Mouse (Mus musculus) Patski (cell line): Measurements from ENCODE around the gene Usp38. TPM values are rescaled to one million over a fixed set of nuclear protein-coding genes. Genes with fewer than 3 reads are reported as not detected.
A peak's percentile ranks its signal among the peaks of the same experiment; 100 is the strongest.

Experiments
- ATAC-seq: fragments of 100-300 bp; one replicate; pipeline ENCODE4 v1.8.0; 2021
- CTCF ChIA-PET: fragments of 350-600 bp; sonication (Branson Sonifier 250); formaldehyde crosslinking; loops from one replicate; lab custom pipeline; 2022; ENCODE audit warnings: inconsistent platforms; lab: Charles Lee
- POLR2A ChIA-PET: fragments of 350-600 bp; sonication (Branson Sonifier 250); formaldehyde crosslinking; loops from one replicate; lab custom pipeline; 2022; ENCODE audit warnings: antibody characterized with exemption, inconsistent platforms; lab: Charles Lee
- DNase-seq: peaks from one replicate; pipeline ENCODE4 v3.0.0-alpha.2; 2011; ENCODE audit warnings: low read depth, low spot score
- H3K27me3 ChIP-seq: fragments of 371-371 bp; one replicate; pipeline ENCODE4 v1.5.1; 2021
- CTCF ChIP-seq: fragments of 100-300 bp; IDR thresholded peaks from one replicate; pipeline ENCODE4 v1.5.1; 2021
- in situ Hi-C: fragments of 300-500 bp; cut with MboI; formaldehyde crosslinking; loops from 3 replicates; pipeline ENCODE4 v1.11.1; 2018; ENCODE audit warnings: low pct_unique_long_range_greater_than_20kb, mixed read lengths
- polyA plus RNA-seq: library from polyadenylated mRNA; unstranded; gene quantifications from one replicate; pipeline ENCODE4 v1.2.3, GENCODE M21; 2021

The Usp38 gene
- polyA plus RNA-seq, 1 experiment from 2014 or later: 20.9 TPM

DNA sequence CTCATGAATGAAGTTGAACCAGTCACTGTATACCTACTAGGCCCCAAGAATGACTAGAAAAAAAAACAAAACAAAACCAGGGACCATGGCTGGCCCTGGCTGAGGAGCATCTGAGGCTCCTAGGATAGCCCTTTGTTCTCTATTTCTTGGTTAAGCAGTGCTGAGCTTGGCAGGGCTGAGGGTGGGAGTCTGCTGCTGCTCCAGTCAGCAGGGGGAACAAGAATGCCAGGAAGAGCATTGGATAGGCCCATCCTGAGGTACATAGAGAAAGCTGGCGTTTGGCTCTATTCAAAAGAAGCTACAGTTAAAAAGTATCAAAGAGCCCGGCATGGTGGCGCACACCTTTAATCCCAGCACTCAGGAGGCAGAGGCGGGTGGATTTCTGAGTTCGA is 52.1 kb downstream of the Usp38 start:
- POLR2A ChIA-PET: no interaction called here

DNA sequence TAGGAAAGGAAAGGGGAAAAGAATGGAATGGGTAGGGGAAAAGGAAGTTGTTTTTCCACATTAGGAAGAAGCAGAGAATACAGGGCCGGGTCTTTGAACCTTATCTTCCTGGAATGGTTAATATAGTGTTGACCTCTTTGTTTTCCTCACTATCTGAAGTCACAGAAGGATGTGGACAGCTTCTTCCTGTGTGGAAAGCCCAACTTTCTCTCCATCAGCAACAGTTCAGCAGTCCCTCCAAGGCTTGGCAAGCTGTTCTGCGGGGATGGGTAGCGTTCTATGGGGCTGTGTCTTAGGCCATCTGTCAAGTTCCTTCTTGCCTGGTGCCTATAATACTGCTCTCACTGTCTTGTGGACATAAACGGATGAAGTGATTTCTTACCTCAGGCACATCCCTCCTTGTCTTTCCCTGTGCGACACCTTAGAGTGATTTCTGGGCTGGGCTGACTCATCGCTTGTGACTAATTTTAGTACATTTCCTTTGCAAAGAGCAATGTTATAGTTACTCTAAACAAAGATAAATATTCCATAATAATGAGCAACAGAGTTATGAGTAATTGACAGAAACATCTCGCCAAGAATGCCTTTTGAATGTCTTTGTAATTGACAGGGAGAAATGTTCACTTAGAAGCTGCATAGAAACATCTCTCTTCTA is 52.7 kb downstream of the Usp38 start:
- CTCF ChIA-PET: interaction anchor here (1.4 kb wide), 1 partner anchor 13 kb away, joined by 5 read pairs; no protein-coding TSS in a partner anchor

More for the DNA sequence above, 52.1 kb downstream of the Usp38 start:
- no peaks in the 10 kb centered on the region for H3K27me3 ChIP-seq
- ATAC-seq (peak; percentile 56), DNase-seq (no peak)
- CTCF ChIA-PET: interaction anchor here (1.4 to 1.7 kb wide), 2 partner anchors 10 to 13 kb away, joined by 5 read pairs; no protein-coding TSS in a partner anchor
- in situ Hi-C loops: no loop called here
- TF ChIP-seq CTCF: no peak

GRCm38 (mm10) chr8:80961070-80961609 is 53.6 kb downstream of the Usp38 start:
- no peak for ATAC-seq
- H3K27me3 ChIP-seq: no peaks in the 10 kb centered on the region

More for the DNA sequence above, 52.7 kb downstream of the Usp38 start:
- POLR2A ChIA-PET: no interaction called here
- in situ Hi-C loops: no loop called here
- peak; percentile 76 for ATAC-seq
- DNase-seq: peak; percentile 20
- no peaks in the 10 kb centered on the region for H3K27me3 ChIP-seq
- no peak for TF ChIP-seq CTCF

GRCm38 (mm10) chr8:80959588-80960268 is 55.0 kb downstream of the Usp38 start:
- ChIA-PET POLR2A (no interaction called here), CTCF (no interaction called here)
- in situ Hi-C loops: no loop called here
- H3K27me3 ChIP-seq: no peaks in the 10 kb centered on the region
- DNase-seq (no peak), ATAC-seq (no peak)
- TF ChIP-seq CTCF: no peak

More at GRCm38 (mm10) chr8:80961070-80961609, 53.6 kb downstream of the Usp38 start:
- ChIA-PET POLR2A (no interaction called here), CTCF (no interaction called here)
- no peak for TF ChIP-seq CTCF
- in situ Hi-C loops: no loop called here
- no peak for DNase-seq

GRCm38 (mm10) chr8:80957776-80958175 is 57.0 kb downstream of the Usp38 start:
- DNase-seq (no peak), ATAC-seq (no peak)
- POLR2A ChIA-PET: no interaction called here
- CTCF ChIA-PET: interaction anchor here (1.6 kb wide), 1 partner anchor 204 kb away, joined by 5 read pairs; no protein-coding TSS in a partner anchor
- H3K27me3 ChIP-seq: no peaks in the 10 kb centered on the region
- no peak for TF ChIP-seq CTCF
- in situ Hi-C loops: no loop called here

DNA sequence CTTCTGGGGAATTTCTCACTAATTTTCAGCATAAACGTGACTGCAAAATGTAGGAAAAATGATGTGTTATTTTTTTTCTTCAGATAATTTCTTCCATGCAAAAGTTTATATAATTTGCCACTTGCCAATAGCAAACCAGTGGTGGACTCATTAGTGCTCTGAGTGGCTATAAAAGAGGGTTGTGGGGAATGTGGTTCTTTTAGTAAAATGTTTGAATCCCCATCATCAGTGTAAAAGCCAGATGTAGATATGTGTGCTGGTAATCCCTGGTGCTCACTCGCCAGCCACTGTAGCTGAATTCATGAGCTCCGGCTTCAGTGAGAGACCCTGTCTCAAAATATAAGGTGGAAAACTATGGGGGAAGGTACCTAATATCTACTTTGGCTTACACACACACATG is 61.8 kb downstream of the Usp38 start:
- DNase-seq (no peak), ATAC-seq (no peak)
- POLR2A ChIA-PET: interaction anchor here (0.7 kb wide), 1 partner anchor 1690 kb away, joined by 3 read pairs; no protein-coding TSS in a partner anchor
- TF ChIP-seq CTCF: no peak
- H3K27me3 ChIP-seq: no peaks in the 10 kb centered on the region
- in situ Hi-C loops: no loop called here
- CTCF ChIA-PET: interaction anchor here (2.0 kb wide), 1 partner anchor 13 kb away, joined by 5 read pairs; no protein-coding TSS in a partner anchor

DNA sequence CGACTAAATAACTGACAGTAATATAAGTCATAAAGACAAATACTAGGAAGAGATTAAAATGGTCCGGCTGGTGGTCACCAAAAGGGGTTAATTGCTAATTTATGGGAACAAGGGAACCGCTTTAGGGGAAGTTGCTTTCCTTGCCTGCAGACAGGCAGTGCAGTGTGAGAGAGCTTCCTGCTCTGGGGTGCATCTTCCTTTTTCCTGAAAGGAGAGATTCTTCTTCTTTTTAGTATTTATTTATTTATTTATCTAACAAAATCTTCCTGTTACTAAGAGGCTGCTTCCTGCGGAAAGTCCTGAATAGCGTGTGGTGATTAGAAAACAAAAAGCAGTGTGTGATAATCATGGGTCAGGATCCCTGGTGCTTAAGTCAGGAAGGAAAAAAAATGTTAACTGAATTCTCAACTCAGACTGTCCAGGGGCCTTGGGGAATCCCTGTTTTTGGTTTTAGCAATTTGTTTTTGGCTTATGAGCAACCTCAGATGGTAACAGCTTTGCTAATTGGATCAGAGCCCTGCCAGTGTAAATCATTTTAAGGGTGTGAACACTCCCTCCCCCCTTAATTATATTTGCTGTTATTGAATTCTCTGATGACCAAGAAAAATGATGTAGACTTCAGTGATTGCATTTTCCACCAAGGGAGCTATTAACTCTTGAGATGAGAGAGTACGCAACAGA is 62.4 kb downstream of the Usp38 start:
- DNase-seq: no peak
- in situ Hi-C loops: no loop called here
- ChIA-PET POLR2A (interaction anchor here (0.7 kb wide), 1 partner anchor 1691 kb away, joined by 3 read pairs; no protein-coding TSS in a partner anchor), CTCF (interaction anchor here (2.0 kb wide), 1 partner anchor 13 kb away, joined by 5 read pairs; no protein-coding TSS in a partner anchor)
- TF ChIP-seq CTCF: no peak
- no peak for ATAC-seq
- H3K27me3 ChIP-seq: no peaks in the 10 kb centered on the region

- ChIA-PET CTCF (interaction anchor here (1.1 kb wide), 1 partner anchor 10 kb away, joined by 4 read pairs; no protein-coding TSS in a partner anchor), POLR2A (no interaction called here)
- H3K27me3 ChIP-seq: no peaks in the 10 kb centered on the region
- no peak for ATAC-seq
- DNase-seq: no peak
- in situ Hi-C loops: no loop called here
- TF ChIP-seq CTCF: no peak
These were observed 66.1 kb downstream of the Usp38 start for GRCm38 (mm10) chr8:80948405-80949183.

GRCm38 (mm10) chr8:80943742-80944141 is 71.0 kb downstream of the Usp38 start:
- in situ Hi-C loops: no loop called here
- ChIA-PET CTCF (no interaction called here), POLR2A (no interaction called here)
- ATAC-seq: no peak
- no peak for DNase-seq
- no peak for TF ChIP-seq CTCF
- no peaks in the 10 kb centered on the region for H3K27me3 ChIP-seq

DNA sequence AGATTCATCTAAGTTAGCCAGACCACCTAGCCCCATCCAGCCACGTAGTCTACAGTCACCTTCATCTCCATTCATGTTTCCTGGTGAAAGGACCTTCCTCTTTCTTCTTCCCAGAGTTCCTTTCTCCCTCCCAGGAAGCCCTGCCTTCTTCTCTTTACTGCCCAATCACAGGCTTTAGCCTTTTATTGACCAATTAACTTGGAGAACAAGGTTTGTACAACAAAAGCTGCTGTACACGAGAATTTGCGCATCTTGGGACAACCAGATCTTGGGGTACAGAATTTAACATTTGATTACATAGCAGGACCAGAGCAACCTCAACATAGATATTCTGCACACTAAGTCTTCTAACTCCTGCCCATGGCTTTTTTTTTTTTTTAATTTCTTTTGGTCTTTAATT is 73.1 kb downstream of the Usp38 start:
- ChIA-PET CTCF (no interaction called here), POLR2A (no interaction called here)
- ATAC-seq: no peak
- TF ChIP-seq CTCF: no peak
- no peak for DNase-seq
- in situ Hi-C loops: no loop called here
- H3K27me3 ChIP-seq: no peaks in the 10 kb centered on the region
